Mouse (Mus musculus) layer of hippocampus, postnatal 10 days (tissue): ENCODE measurements around the gene Ap3d1. TPM values are rescaled to one million over a fixed set of nuclear protein-coding genes. Genes with fewer than 3 reads are reported as not detected.
A peak's percentile ranks its signal among the peaks of the same experiment; 100 is the strongest.

Experiments
- DNase-seq, 2 experiments: peaks; one replicate each; pipeline ENCODE4 v3.0.0; 2021; ENCODE audit warnings: low spot score in 2 of 2
- total RNA-seq, 2 experiments: library from RNA; stranded (reverse); gene quantifications; 2 replicates each; pipeline ENCODE4 v1.2.3; 2021

Ap3d1 gene
- total RNA-seq, 2 experiments from 2014 or later: 135 to 139 TPM

DNA sequence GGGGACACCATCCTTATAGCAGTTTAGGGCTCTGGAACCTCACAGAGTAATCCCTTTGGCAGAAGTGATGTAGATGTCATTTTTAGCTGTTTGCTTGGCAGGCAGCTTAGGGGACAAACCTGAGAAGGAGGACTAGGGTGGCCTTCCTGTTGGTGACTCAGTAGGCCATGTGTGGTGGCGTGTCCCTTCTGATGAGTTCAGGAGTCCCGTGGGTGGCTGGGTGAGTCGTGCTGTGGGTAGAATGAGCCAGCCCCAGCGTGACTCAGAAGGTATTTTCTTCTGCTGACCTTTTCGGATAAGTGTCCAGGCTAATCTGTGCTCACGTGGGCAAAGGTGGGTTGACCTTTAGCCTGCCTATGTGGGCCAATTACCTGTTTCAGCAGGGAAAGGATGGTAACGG lies 16.6 kb upstream of the Ap3d1 start:
- DNase-seq: no peak

DNA sequence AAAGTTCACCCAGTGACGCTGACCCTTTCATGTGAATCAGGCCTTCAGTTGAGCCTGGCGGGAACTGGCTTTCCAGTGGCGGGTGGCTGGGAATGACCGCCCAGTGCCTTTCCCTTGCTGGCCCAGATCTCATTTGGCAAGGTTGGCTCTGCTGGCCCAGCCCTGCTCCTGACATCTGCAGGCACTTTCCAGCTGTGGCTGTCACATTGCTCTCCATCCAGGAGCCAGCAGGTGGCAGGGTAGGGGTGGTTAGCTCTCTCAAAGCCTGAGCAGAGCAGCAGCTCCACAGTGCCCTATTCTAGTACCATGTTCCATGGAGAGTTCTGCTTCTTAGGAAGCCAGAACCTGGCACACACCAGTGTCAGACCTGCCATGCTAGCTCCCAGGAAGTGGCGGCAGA lies 15.7 kb upstream of the Ap3d1 start:
- peak; percentile 61 to 68 for DNase-seq

DNA sequence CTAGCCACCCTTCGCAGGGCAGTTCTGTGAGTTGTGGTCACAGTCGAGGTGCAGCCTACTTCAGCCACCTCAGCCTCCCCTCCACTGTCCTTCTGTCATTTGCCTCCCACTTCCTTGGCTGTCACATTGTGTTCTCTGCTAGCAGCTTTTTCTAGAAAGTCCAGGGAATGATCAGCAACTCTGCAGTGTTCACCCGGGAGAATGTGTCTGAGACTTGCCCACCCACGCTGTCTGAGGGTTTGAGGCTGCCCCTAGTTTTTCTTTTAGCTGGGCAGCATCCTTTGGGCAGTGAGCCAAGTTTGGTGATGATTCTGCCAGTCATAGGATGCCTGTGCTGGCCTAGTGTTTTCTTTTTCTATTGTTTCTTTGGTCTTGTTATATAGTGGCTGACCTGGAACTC lies 14.9 kb upstream of the Ap3d1 start:
- DNase-seq: no peak

DNA sequence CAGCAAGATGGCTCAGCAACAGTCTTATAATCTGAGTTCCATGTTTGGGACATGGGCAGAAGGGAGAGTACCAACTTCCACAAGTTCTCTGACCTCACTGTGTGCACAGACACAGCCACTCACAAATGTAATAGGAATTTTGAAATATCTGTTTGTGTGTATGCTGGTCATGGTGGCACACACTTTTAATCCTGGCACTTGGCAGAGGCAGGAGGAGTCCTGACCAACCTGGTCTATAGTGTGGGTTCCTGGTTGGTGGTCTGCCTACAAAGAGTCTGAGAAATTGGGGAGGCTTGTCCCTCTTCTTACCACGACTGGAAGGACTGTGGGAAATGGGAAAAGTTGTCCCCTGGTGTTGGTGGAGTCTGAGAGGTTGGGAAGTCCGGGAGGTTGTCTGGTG lies 14.4 kb upstream of the Ap3d1 start:
- no peak for DNase-seq

DNA sequence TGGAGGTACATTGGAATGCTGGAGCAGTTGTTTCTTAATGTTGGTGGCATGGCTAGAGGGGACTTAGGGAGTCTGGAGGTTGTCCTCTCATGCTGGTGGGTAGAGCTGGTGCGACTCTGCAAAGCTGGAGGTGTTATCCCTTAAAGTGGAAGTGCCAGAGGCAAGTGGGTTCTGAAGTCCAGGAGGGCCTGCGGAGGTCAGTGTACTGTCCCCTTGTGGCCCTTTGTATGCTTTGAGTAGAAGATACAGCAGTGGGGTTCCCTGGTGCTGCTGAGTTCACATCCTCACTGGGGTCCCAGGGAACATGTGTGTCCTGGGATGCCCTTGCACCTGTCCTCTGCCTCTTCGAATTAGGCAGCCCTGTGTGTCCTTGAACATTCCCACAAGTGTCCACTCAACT lies 14.0 kb upstream of the Ap3d1 start:
- DNase-seq: no peak

DNA sequence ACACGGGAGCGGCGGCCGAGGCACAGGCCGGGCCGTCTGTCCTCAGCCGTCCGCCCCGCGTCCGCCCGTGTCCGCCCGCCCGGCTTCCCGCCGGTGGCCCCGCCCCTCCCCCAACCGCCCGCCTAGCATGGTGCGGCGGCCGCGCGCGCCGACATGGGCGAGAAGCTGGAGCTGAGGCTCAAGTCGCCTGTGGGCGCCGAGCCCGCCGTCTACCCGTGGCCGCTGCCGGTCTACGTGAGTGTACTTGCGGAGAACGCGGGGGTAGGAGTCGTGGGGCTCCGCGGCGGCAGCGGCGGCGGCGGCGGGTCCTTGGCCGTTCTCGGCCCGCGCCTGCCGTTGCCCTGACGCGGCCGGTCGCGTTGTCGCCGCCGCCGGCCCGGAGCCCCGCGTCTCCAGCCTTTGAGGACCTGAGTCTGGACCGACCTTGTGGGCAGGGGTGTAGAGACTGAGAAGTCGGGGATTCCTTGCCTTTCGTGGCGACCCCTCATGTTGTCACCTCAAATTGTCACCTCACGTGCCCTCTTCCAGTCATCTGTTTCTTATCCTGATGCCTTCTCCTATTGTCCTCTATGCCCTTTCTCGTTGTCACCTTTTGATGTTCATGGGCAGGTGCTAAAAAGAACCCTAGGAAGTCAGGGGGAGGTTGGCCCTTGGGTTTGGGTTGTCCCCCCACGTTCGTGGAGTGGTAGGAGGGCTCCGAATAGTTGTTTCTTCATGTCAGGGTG lies 13.4 kb upstream of the Ap3d1 start:
- DNase-seq: no peak

DNA sequence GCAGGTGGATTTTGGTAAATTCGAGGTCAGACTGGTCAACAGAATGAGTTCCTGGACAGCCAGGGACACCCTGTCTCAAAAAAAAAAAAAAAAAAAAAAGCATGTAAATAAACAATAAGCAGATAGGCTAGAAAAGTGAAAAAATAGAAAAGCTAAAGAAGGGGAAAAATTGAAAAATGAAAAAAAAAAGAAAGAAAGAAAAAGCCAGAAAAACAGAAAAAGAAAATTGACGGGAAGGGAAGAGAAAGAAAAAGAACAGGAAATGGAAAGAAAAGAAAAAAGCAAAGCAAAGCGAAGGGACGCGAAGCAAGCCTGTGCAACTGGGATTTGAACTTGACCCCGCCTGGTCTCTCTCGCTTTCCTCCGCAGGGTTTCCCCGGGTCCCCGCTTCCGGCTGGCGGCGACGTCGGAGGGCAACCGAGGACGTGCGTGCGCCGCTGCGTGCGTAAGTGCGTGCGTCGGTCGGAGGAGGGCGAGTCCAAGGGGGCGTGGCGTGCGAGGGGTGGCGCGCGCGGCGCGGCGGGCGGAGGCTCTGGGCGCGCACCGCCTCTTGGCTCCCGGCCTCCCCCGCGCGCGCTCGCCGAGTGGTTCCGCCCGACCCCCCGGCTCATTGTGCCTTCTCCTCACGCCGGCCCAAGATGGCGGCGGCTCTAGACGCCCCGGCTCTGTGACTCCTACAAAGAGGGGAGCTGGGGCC lies 12.7 kb upstream of the Ap3d1 start, which contains the start of gene Dot1l:
Dot1l (plus strand) TSS at position 613 of the 697 bp plus-strand sequence.
- peak; percentile 98 to 99 for DNase-seq

DNA sequence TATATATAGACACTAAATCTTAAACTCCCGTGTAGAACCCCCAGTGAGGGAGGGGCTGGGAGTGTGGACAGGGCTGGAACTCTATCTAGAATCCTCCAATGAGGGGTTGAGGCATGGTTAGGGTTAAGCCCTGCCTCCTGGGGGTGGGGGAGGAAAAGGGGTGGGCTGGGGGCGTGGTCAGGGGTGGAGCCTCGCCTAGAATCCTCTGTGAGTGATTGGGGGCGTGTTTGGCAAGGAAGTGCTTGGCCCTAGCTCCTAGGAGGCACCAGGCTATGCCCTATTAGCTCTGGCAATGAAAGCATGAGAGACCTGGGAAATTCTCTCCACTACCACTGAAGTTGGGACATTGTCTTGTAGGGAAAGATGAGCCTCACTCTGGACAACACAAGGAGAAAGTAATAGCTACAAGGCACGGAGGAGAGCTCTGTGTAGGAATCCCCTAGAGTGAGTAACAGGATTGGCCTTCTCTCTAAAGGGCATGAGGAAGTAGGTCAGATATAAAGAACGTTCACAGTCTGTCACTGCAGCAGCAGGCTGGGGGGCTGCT lies 10.1 kb upstream of the Ap3d1 start:
- DNase-seq: peak; percentile 64 to 74

DNA sequence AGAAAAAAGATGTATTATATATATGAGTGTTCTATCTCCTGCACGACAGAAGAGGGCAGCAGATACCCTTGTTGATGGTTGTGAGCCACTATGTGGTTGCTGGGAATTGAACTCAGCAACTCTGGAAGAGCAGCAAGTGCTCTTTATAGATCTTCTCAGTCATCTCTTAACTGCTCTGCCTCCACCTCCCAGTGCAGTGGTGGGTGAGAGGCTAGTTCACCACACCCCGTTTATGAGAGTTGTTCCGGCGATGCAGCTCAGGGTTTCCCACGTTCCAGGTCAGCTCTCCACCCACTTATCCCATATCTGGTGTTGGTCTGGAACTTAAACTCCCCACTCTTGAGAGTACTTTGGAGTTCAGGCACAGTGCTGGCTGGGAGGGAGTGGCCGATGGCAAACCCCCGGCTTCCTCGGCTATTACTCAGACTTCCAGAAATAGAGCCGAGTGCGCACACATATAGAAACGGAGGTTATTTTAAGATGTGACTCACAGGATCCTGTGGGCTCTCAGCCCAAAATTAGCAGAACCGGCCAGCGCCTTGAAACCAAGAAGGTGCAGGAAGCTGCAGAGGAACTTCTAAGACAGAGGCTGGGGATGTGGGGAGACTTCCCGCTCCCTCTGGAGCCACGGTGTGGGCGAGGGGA lies 9.2 kb upstream of the Ap3d1 start:
- DNase-seq: no peak

DNA sequence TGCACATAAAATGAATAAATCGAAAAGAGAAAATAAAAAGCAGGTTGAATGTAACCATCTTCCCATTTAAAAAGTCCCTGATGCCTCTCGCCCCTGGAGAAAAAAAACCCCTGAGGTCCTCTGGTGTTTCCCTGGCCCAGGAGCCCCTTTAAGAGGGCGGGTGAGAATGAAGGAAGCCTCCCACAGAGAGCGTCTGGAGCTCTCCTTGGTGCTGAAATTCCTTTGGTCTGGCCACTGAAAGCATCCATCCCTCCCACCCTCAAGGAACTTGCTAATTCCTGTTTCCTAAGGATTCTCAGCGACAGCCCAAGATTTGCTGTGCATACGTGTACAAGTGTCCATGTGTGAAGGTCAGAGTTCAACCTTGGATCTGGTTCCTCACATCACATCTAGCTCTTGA lies 6.5 kb upstream of the Ap3d1 start:
- DNase-seq: no peak

DNA sequence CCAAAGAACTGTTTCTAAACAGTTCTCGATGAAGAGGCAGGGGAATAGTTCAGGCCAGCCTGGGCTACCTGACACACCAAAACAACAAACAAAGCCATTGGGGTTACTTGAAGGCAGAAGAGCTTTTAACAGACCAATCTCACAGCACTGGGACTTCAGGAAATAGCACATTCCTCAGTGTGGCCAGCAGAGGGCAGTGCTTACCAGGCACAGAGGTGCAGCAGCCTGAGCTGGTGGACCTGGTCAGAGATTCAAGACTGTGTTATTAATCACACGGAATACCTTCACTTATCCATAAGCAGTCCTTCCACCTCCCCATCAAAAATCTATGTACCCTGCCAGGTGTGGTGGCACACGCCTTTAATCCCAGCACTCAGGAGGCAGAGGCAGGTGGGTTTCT lies 5.3 kb upstream of the Ap3d1 start:
- DNase-seq: peak; percentile 79 to 84

DNA sequence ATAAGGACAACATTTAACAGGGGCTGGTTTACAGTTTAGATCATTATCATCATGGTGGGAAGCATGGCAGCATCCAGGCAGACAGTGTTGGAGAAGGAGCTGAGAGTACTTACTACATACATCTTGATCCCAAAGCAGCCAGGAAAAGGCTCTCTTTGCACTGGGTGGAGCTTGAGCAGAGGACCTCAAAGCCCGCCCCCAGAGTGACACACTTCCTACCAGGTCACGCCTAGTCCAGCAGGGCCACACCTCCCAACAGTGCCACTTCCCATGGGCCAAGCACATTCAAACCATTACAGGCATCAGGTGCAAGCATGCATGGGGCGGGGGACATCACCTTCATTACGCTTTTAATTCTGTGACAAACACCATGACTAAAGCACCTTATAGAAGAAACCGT lies 2.2 kb upstream of the Ap3d1 start:
- no peak for DNase-seq

DNA sequence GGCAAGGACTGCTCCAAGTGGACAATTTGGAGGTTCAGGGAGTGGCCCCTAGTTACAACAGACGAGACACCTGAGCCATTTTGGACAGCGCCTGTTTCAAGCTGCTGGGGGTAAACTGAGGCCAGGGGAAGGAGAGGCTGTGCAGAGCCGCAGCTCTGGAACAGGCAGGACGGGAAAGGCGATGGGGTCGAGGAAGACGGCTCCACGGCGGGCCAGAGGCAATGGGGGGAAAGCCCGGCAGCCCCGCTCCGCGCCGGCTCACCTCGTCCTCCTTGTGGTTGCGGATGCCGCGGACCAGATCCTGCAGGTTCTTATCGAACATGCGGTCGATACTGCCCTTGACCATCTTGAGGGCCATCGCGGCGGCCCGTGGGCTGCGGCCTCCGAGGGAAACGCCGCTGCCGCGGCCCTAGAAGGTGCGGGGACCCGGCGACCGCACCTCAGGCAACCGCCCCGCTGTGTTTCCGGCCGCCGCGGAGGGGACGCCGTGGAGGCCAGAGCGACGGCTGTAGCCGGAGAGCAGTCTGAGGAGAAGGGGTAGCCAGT lies 357 bp downstream of the Ap3d1 start:
- no peak for DNase-seq

DNA sequence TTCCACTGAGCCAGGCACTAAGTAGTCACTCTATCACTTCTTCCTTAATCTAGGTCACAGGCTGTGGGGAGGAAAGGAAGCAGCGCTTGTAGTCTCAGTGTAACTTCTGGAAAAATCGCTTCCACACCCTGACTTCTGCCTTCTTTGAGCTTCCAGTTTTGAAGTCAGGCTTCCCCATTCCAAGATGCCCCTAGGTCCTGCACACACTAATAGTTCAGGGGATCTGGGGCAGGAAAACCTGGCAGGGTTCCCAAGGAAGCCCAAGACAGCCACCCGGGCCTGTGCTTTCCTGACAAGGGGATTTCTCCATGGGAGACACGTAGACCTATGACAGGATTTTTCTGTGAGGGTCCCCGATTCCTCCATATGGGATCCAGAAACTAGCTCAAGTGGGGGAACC lies 918 bp downstream of the Ap3d1 start:
- DNase-seq: peak; percentile 22 to 38

DNA sequence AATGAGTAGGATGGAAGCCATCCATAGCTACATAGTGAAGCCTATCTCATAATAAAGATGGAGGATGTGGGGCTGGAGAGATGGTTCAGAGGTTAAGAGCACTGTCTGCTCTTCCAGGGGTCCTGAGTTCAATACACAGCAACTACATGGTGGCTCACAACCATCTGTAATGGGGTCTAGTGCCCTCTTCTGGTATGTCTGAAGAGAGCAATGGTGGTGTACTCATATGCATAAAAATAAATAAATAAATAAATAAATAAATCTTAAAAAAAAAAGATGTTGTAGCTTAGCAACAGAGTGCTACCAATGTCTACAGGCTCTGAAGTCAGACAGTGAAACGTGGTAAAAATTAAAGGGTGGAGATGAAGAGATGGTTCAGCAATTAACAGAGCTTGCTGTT lies 3.4 kb downstream of the Ap3d1 start:
- DNase-seq: no peak

DNA sequence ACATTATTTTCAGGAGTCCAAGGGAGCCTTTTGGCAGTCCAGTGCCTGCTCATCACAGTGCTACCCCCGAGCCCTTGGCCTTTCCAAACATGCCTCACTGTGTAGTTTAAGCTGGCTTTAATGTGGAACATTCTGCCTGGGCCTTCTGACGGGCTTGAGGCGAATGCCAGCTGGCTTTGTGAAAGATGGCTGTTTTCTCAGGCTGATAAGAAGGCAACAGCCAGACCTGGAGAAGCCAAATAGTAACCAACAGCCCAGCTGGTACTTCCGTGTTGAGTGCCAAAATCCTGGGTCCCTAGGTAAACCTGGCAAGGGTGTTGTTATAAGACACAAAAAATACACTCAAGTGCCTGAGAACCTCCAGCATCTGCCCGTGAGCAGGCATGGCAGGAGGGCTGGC lies 5.3 kb downstream of the Ap3d1 start:
- no peak for DNase-seq

DNA sequence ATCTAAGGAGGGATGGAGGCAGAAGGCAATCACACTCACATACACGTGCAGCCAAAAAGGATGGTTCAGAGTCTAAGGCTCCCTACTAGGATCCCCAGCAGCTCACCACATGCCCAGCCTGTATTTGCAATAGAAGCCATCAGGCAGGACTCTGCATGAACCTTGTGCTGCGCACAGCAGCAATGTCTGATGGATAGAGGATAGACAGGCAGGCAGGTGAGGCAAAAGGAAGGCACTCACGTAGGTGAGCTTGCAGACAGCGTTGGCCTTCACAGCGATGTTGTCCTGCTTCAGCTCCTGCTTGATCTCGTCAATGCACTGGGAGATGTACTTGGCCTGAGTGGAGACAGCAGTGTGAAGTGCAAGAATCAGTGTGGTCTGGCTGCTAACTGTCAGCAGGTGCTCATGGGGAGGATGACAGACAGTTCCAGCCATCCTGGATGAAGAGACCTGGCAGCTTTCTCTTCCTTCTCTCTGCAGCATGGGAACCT lies 9.4 kb downstream of the Ap3d1 start:
- no peak for DNase-seq

DNA sequence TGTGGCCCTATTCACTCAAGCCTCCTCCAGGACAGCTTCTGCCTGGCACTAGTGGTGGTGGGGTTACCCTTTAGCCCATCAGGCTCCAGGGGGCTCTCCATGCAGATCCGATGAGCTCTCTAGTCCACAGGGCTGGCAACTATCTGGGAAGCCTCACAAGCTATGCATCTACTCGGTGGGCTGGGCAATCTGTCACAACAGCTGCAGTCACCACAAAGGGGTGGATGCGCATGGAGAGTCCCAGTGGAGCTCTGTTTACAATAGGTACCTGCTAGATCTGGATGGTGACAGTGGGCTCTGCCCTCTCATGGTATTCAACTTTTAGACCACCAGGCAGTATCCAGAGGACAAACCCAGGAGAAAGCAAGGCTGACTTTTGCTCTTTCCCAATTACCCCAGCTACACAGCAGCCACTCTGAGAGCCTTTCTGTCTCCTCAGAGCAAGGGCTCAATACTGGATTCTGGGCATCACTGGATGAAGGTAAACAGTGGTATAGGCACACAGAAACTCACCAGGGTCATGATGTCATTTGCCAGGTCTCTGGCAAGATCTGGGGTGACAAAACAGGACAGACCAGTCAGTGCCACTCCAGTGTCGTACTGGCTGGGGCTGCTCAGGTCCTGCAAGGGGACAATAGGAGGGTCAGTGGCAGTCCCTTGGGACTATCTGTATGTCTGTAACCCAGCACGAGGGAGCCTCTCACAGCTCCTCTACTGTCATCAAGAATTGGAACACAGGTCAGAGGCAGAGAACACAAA lies 14.5 kb downstream of the Ap3d1 start:
- no peak for DNase-seq

DNA sequence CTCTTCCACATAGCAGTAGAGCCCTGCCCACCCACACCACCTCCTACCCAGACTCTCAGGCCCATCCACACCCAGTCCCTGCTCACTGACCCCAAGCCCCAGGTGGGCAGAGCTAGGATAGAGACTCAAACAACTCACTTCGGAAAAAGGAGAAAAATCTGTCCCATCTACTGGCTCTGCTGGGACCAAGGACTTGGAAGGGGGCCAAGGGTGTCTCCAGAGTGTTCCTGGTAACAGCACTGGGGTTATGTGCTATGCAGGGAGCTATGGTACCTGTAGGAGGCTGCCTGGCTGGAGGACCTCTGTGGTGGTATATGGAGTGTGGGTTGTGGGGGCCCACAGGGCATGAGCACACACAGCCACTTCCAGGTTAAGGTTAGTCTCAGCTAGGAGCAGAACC lies 24.8 kb downstream of the Ap3d1 start:
- DNase-seq: no peak

DNA sequence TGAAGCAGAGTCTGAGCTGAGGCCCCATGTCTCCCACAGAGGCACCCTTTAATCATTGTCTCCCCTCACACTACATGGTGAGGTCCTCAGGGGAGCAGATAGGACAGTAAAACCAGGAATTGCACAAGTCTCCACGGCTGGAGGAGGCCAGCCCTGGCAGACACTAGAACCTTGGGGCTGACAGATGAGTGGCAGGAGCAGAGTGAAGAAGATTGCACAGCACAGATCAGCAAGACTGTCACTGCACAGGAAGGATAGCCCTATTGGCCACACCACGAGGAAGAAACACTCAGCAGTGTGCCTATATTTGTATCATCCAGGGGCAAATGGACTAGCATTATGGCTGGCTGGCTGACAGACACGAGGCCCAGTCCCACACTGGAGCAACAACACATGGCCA lies 31.2 kb downstream of the Ap3d1 start:
- DNase-seq: no peak

DNA sequence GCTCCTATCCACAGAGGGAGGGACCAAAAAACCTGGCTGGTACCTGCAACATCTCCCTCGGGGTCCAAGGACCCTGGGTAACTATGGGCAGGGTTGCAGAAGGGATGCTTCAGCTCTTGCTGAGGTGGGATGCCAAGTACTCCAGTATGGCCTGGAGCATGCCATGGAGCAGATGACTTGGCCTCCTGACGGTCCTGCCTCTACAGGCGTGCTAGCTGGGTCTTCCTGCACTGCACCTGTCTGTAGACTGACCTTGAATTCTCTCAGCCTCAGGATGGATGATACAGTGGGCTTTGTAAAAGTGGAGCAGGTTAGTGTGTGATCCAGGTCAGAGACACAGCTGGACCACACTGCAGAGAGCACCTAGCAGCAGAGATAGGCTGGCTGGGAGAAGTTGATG lies 36.6 kb downstream of the Ap3d1 start:
- no peak for DNase-seq
